Mouse (Mus musculus) small intestine, adult 2 months (tissue): ENCODE measurements around the gene Lclat1. TPM values are rescaled to one million over a fixed set of nuclear protein-coding genes. Genes with fewer than 3 reads are reported as not detected.

Experiments
- H3K27ac ChIP-seq: fragments of 200-500 bp; 2 replicates; pipeline ENCODE4 v1.5.1; 2012; ENCODE audit warnings: low read depth, low read length, control low read depth, inconsistent platforms; ENCODE audit not compliant: insufficient read depth
- H3K27me3 ChIP-seq: fragments of 200-500 bp; 2 replicates; pipeline ENCODE4 v1.6.1; 2012; ENCODE audit warnings: mild to moderate bottlenecking, moderate library complexity, low read length, inconsistent platforms; ENCODE audit not compliant: control insufficient read depth, insufficient read depth
- H3K36me3 ChIP-seq: fragments of 200-500 bp; 2 replicates; pipeline ENCODE4 v1.6.1; 2012; ENCODE audit warnings: mild to moderate bottlenecking, low read length, control low read depth, inconsistent platforms; ENCODE audit not compliant: control insufficient read depth, insufficient read depth
- H3K4me1 ChIP-seq: fragments of 200-500 bp; 2 replicates; pipeline ENCODE4 v1.6.1; 2012; ENCODE audit warnings: low read length, inconsistent platforms, mixed read lengths; ENCODE audit not compliant: control insufficient read depth, insufficient read depth, insufficient read length
- H3K4me3 ChIP-seq: fragments of 200-500 bp; 2 replicates; pipeline ENCODE4 v1.5.1; 2012; ENCODE audit warnings: low read depth, mild to moderate bottlenecking, control low read depth, inconsistent platforms, low read length, moderate library complexity
- CTCF ChIP-seq: fragments of 200-500 bp; IDR thresholded peaks from 2 replicates; pipeline ENCODE4 v1.5.1; 2012; ENCODE audit warnings: low read depth, mild to moderate bottlenecking, control low read depth, inconsistent platforms, low read length, moderate library complexity, mixed read lengths; ENCODE audit not compliant: insufficient replicate concordance, insufficient read length; ENCODE audit errors: extremely low read depth
- POLR2A ChIP-seq: fragments of 200-500 bp; IDR thresholded peaks from 2 replicates; pipeline ENCODE4 v1.6.1; 2012; ENCODE audit warnings: low read depth, mild to moderate bottlenecking, control low read depth, inconsistent platforms, low read length, moderate library complexity
- WGBS: fragments of 180-500 bp; shearing (Covaris S2); methylation state at CpG from one replicate; pipeline ENCODE4 v1.1.7; 2018; 5-methylcytosine and 5-hydroxymethylcytosine counted together
- polyA plus RNA-seq: library from polyadenylated mRNA; depleted of rRNA; stranded (reverse); fragments of >200 nt; gene quantifications from 2 replicates; pipeline ENCODE4 v1.2.3, GENCODE M21; 2012

The Lclat1 gene
- polyA plus RNA-seq, 1 experiment, result 7.1 TPM

- TF ChIP-seq CTCF (no peak), POLR2A (no peak)
- H3K4me1 ChIP-seq, result no peaks in the 10 kb centered on the region
- no peak overlapping the region for H3K4me3 ChIP-seq
- WGBS, result 85% methylated on average over 5 of the region's 5 CpGs
- no peaks in the 10 kb centered on the region for H3K27me3 ChIP-seq
- H3K27ac ChIP-seq, result no peak overlapping the region
- H3K36me3 ChIP-seq, result peaks cover 12% of the 10 kb centered on the region
Measured at GRCm38 (mm10) chr17:73241085-73241848, 133.5 kb downstream of the Lclat1 start.

DNA sequence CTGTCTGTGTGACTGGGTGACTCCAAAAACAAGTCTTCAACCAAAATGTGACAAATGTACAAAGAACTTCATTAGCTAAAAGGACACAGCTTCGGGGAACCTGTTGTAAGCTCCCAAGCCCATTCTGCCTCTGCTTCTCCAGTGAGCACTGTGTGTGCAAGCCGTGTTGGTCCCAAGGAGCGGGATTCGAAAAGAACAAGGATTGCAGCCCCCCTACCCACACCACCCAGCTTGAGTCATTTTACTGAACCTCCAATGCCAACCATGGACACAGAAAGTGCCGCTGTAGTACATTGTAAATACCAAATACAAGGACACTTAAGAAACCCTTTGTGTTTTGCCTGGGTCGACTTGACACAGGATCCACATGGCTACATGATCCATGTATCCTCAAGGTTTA is 135.9 kb downstream of the Lclat1 start:
- TF ChIP-seq POLR2A (no peak), CTCF (no peak)
- Histone ChIP-seq H3K27ac (no peak overlapping the region), H3K27me3 (no peaks in the 10 kb centered on the region), H3K4me3 (no peak overlapping the region), H3K4me1 (no peaks in the 10 kb centered on the region), H3K36me3 (peaks cover 11% of the 10 kb centered on the region)
- WGBS, result 95% methylated on average over 6 of the region's 6 CpGs

DNA sequence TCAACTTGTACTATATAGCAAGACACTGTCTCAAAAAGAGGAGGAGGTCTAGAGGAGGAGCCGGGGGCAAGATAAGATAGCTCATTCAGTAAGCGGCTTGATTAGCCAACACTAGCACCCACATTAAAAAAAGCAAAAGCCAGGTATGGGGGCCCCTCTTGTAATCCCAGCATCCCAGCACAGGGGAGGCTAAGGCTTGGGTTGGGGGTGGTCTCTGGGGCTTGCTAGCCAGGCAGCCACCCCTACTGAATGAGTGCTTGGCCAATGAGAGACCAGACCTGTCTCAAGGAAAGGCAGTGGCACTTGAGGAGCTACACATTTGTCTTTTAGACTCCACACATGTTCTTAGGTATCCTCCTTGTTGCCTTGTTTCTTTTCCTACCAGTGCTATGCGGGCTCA is 136.8 kb downstream of the Lclat1 start:
- Histone ChIP-seq H3K27me3 (no peaks in the 10 kb centered on the region), H3K4me3 (no peak overlapping the region), H3K27ac (no peak overlapping the region), H3K36me3 (peaks cover 11% of the 10 kb centered on the region), H3K4me1 (no peaks in the 10 kb centered on the region)
- WGBS, result 92% methylated on average over 3 of the region's 3 CpGs
- no peak for TF ChIP-seq CTCF
- no peak for TF ChIP-seq POLR2A

GRCm38 (mm10) chr17:73245089-73245684 is 137.4 kb downstream of the Lclat1 start:
- 77% methylated on average over 13 of the region's 13 CpGs for whole genome bisulfite sequencing

GRCm38 (mm10) chr17:73246036-73246435 is 138.3 kb downstream of the Lclat1 start:
- H3K27ac ChIP-seq, result no peak overlapping the region
- WGBS, result 78% methylated on average over 3 of the region's 3 CpGs

More at GRCm38 (mm10) chr17:73245089-73245684, 137.4 kb downstream of the Lclat1 start:
- Histone ChIP-seq H3K4me3 (no peak overlapping the region), H3K36me3 (peaks cover 7% of the 10 kb centered on the region; the same call in 1 of the 2 replicates), H3K27ac (no peak overlapping the region), H3K27me3 (no peaks in the 10 kb centered on the region), H3K4me1 (no peaks in the 10 kb centered on the region)
- TF ChIP-seq POLR2A (no peak), CTCF (no peak)

GRCm38 (mm10) chr17:73246926-73247325 is 139.1 kb downstream of the Lclat1 start:
- Histone ChIP-seq H3K27me3 (no peaks in the 10 kb centered on the region), H3K36me3 (peaks cover 6% of the 10 kb centered on the region; the same call in 1 of the 2 replicates), H3K27ac (no peak overlapping the region), H3K4me1 (no peaks in the 10 kb centered on the region), H3K4me3 (no peak overlapping the region)
- WGBS, result 89% methylated on average over 2 of the region's 2 CpGs
- TF ChIP-seq CTCF, result no peak
- TF ChIP-seq POLR2A, result no peak

More at GRCm38 (mm10) chr17:73246036-73246435, 138.3 kb downstream of the Lclat1 start:
- TF ChIP-seq POLR2A (no peak), CTCF (no peak)
- no peaks in the 10 kb centered on the region for H3K4me1 ChIP-seq
- no peaks in the 10 kb centered on the region for H3K27me3 ChIP-seq
- peaks cover 7% of the 10 kb centered on the region; the same call in 1 of the 2 replicates for H3K36me3 ChIP-seq
- H3K4me3 ChIP-seq, result no peak overlapping the region

- no peak for TF ChIP-seq CTCF
- no peak for TF ChIP-seq POLR2A
- 90% methylated on average over 14 of the region's 14 CpGs for WGBS
- no peaks in the 10 kb centered on the region for H3K27me3 ChIP-seq
- H3K4me1 ChIP-seq, result 0 out of 2 replicates have a peak, but pooled peaks cover 1% of the 10 kb centered on the region
- 0 out of 2 replicates have a peak, but pooled peaks cover 1% of the 10 kb centered on the region for H3K36me3 ChIP-seq
- no peak overlapping the region for H3K4me3 ChIP-seq
- no peak overlapping the region for H3K27ac ChIP-seq
Measured at GRCm38 (mm10) chr17:73247758-73248157, 140.0 kb downstream of the Lclat1 start.
